Mouse (Mus musculus) ES-E14 (cell line): ENCODE data around the gene Vmn1r170.
"Not testable (repeated sequence)": the region's sequence is repeated elsewhere in the genome, so short reads cannot be mapped to it uniquely, and the experiment has no call there.

Source experiments
- CHD2 ChIP-seq: IDR thresholded peaks from 2 replicates; pipeline ENCODE4 v1.6.1; 2014; ENCODE audit warnings: mild to moderate bottlenecking, low read depth, low read length, inconsistent platforms
- ZNF384 ChIP-seq: IDR thresholded peaks from 2 replicates; pipeline ENCODE4 v1.6.1; 2012; ENCODE audit warnings: low read depth, low read length, inconsistent platforms

GRCm38 (mm10) chr7:23575226-23575625, 30.7 kb upstream of the Vmn1r170 start, which contains the start of gene Vmn1r169:
- TF ChIP-seq ZNF384, CHD2: not testable (repeated sequence)
